Mouse (Mus musculus): ENCODE results near the gene Efcab11. TPM values are rescaled to one million over a fixed set of nuclear protein-coding genes. Genes with fewer than 3 reads are reported as not detected.
"Not testable (repeated sequence)": the region's sequence is repeated elsewhere in the genome, so short reads cannot be mapped to it uniquely, and the experiment has no call there.

Gene Efcab11
- polyA plus RNA-seq, 1 experiment from 2014 or later, result 15.3 TPM

GRCm38 (mm10) chr12:99833476-99833875, 50.8 kb downstream of the Efcab11 start:
- H3K27me3 ChIP-seq, result no peaks in the 10 kb centered on the region
- peaks cover 14% of the 10 kb centered on the region for H3K4me1 ChIP-seq
- no peaks in the 10 kb centered on the region for H3K36me3 ChIP-seq (ENCODE audit: poor library complexity, severe bottlenecking)
- WGBS, result 95% methylated on average over 1 of the region's 1 CpGs
- H3K4me3 ChIP-seq, result no peak overlapping the region
- H3K9ac ChIP-seq, result no peak overlapping the region
- H3K9me3 ChIP-seq (replicated peaks), result peaks cover 4% of the 10 kb centered on the region; the same call in 1 of the 2 replicates
- H3K4me2 ChIP-seq, result no peak overlapping the region
- no peak for ATAC-seq
- no peak overlapping the region for H3K27ac ChIP-seq

- Histone ChIP-seq H3K4me2 (no peak overlapping the region), H3K9me3 (replicated peaks) (no peaks in the 10 kb centered on the region), H3K4me1 (0 out of 2 replicates have a peak, but pooled peaks cover 3% of the 10 kb centered on the region), H3K27me3 (no peaks in the 10 kb centered on the region), H3K4me3 (no peak overlapping the region), H3K36me3 (ENCODE audit: poor library complexity, severe bottlenecking) (peaks cover 4% of the 10 kb centered on the region; the same call in 1 of the 2 replicates), H3K9ac (no peak overlapping the region), H3K27ac (no peak overlapping the region)
- 80% methylated on average over 4 of the region's 4 CpGs for WGBS
- ATAC-seq, result no peak
These were observed 61.6 kb downstream of the Efcab11 start for GRCm38 (mm10) chr12:99822591-99822990.

DNA sequence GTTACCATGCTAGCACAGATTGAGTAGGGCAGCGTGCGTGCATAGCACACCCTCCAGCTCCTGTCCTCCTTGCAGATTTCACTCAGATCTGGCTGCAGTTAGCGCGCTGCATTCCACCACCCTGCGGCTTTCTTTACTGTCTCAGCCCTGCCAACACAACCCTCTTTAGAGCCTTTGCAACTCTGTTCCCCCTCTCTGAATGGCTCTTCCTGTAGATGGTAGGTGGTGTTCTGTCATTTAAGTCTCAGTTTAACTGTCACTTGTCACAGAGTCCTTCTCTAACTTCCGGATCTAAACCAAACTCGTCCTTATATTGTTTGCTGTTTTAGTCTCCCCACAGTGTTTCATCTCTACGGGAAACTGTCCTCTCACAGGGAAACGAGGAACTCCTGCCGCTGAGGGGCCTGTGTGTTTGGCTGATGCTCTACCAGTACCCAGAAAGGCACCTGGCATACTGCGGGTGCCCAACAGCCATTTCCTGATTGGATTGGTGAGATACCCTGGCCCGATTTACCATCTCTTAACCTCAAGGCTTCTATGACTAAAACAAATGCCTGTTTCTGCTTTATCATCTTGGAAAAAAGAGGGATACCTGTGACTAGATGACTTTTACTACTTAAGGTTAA, 62.8 kb downstream of the Efcab11 start:
- H3K9ac ChIP-seq, result no peak overlapping the region
- no peaks in the 10 kb centered on the region for H3K9me3 ChIP-seq (replicated peaks)
- no peak for ATAC-seq
- no peak overlapping the region for H3K27ac ChIP-seq
- no peaks in the 10 kb centered on the region for H3K27me3 ChIP-seq
- no peak overlapping the region for H3K4me2 ChIP-seq
- 84% methylated on average over 12 of the region's 12 CpGs for WGBS
- no peak overlapping the region for H3K4me3 ChIP-seq
- 0 out of 2 replicates have a peak, but pooled peaks cover 3% of the 10 kb centered on the region for H3K4me1 ChIP-seq
- H3K36me3 ChIP-seq (ENCODE audit: poor library complexity, severe bottlenecking), result peaks cover 4% of the 10 kb centered on the region; the same call in 1 of the 2 replicates

- Histone ChIP-seq H3K4me2 (no peak overlapping the region), H3K9ac (no peak overlapping the region), H3K36me3 (ENCODE audit: poor library complexity, severe bottlenecking) (0 out of 2 replicates have a peak, but pooled peaks cover 2% of the 10 kb centered on the region), H3K27me3 (no peaks in the 10 kb centered on the region), H3K4me3 (no peak overlapping the region), H3K9me3 (replicated peaks) (no peaks in the 10 kb centered on the region), H3K4me1 (0 out of 2 replicates have a peak, but pooled peaks cover 3% of the 10 kb centered on the region), H3K27ac (no peak overlapping the region)
- no peak for ATAC-seq
- 86% methylated on average over 4 of the region's 4 CpGs for WGBS
These were observed 64.9 kb downstream of the Efcab11 start for GRCm38 (mm10) chr12:99819186-99819974.

DNA sequence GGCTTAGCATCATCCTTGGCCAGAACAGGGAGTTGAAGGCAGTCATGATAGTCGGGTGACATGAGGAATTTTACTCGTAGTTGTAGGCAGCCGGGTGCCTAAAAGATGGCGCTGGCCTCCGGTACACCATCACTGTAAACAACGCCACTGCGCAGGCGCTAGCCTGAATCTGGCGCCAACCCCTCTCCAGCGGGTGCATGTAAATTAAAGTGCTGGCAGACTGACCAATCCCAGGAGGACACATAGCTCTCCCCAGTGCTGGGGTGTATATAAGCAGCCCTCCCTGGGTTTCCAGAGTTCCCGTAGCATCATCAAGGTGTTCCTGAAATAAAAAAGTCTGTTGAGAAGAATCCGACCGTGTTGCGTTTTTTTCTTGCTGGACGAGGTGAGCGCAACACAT, 66.2 kb downstream of the Efcab11 start:
- H3K9ac ChIP-seq; H3K36me3 ChIP-seq (ENCODE audit: poor library complexity, severe bottlenecking); H3K4me3 ChIP-seq; H3K4me1 ChIP-seq; H3K4me2 ChIP-seq; H3K9me3 ChIP-seq (replicated peaks); ATAC-seq; H3K27ac ChIP-seq; H3K27me3 ChIP-seq: not testable (repeated sequence)
- WGBS, result 96% methylated on average over 16 of the region's 16 CpGs

GRCm38 (mm10) chr12:99815244-99815643, 69.0 kb downstream of the Efcab11 start:
- Histone ChIP-seq H3K27me3 (no peaks in the 10 kb centered on the region), H3K9ac (no peak overlapping the region), H3K4me2 (no peak overlapping the region), H3K4me1 (no peaks in the 10 kb centered on the region), H3K9me3 (replicated peaks) (no peaks in the 10 kb centered on the region), H3K36me3 (ENCODE audit: poor library complexity, severe bottlenecking) (0 out of 2 replicates have a peak, but pooled peaks cover 2% of the 10 kb centered on the region), H3K4me3 (no peak overlapping the region), H3K27ac (no peak overlapping the region)
- ATAC-seq, result no peak
- 95% methylated on average over 8 of the region's 8 CpGs for WGBS

- Histone ChIP-seq H3K4me3 (no peak overlapping the region), H3K9ac (no peak overlapping the region), H3K4me2 (no peak overlapping the region), H3K27me3 (no peaks in the 10 kb centered on the region), H3K4me1 (no peaks in the 10 kb centered on the region), H3K27ac (no peak overlapping the region), H3K9me3 (replicated peaks) (no peaks in the 10 kb centered on the region), H3K36me3 (ENCODE audit: poor library complexity, severe bottlenecking) (no peaks in the 10 kb centered on the region)
- WGBS, result 92% methylated on average over 5 of the region's 5 CpGs
- no peak for ATAC-seq
These were observed 76.3 kb downstream of the Efcab11 start for GRCm38 (mm10) chr12:99807891-99808290.

GRCm38 (mm10) chr12:99806741-99807140, 77.5 kb downstream of the Efcab11 start:
- not testable (repeated sequence) for H3K9ac ChIP-seq; H3K4me1 ChIP-seq; H3K27me3 ChIP-seq; ATAC-seq; H3K36me3 ChIP-seq (ENCODE audit: poor library complexity, severe bottlenecking); H3K27ac ChIP-seq; H3K9me3 ChIP-seq (replicated peaks); H3K4me2 ChIP-seq; H3K4me3 ChIP-seq
- 95% methylated on average over 7 of the region's 7 CpGs for WGBS

DNA sequence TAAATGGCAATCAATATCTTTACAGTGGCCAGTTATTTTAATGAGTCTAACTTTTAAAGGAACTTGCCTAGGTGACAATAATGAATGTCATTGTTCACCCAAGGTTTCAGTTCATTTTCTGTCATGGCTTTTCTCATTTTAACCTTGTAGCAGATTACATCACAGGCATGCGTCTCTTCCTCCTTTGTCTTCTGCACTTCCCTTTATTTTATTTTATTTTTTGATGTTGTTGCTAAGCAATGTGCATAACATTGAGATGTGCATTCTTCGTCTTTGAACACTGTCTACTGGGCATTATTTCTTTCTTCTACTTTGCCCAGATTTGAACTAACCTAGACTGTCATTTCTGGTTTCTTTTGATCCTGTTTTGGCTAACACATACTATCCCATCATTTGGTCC, 88.3 kb downstream of the Efcab11 start:
- no peaks in the 10 kb centered on the region for H3K9me3 ChIP-seq (replicated peaks)
- H3K4me1 ChIP-seq, result peaks cover 10% of the 10 kb centered on the region; the same call in 1 of the 2 replicates
- H3K9ac ChIP-seq, result no peak overlapping the region
- no peak overlapping the region for H3K4me3 ChIP-seq
- no peak overlapping the region for H3K4me2 ChIP-seq
- ATAC-seq, result no peak
- no peaks in the 10 kb centered on the region for H3K27me3 ChIP-seq
- H3K36me3 ChIP-seq (ENCODE audit: poor library complexity, severe bottlenecking), result no peaks in the 10 kb centered on the region
- no peak overlapping the region for H3K27ac ChIP-seq
- WGBS, result 54% methylated on average over 2 of the region's 2 CpGs

GRCm38 (mm10) chr12:99794792-99795620, 89.2 kb downstream of the Efcab11 start:
- Histone ChIP-seq H3K36me3 (ENCODE audit: poor library complexity, severe bottlenecking) (no peaks in the 10 kb centered on the region), H3K4me1 (peaks cover 10% of the 10 kb centered on the region; the same call in 1 of the 2 replicates), H3K4me3 (no peak overlapping the region), H3K27ac (no peak overlapping the region), H3K4me2 (no peak overlapping the region), H3K9ac (no peak overlapping the region), H3K9me3 (replicated peaks) (no peaks in the 10 kb centered on the region), H3K27me3 (no peaks in the 10 kb centered on the region)
- 80% methylated on average over 7 of the region's 7 CpGs for WGBS
- ATAC-seq, result no peak

DNA sequence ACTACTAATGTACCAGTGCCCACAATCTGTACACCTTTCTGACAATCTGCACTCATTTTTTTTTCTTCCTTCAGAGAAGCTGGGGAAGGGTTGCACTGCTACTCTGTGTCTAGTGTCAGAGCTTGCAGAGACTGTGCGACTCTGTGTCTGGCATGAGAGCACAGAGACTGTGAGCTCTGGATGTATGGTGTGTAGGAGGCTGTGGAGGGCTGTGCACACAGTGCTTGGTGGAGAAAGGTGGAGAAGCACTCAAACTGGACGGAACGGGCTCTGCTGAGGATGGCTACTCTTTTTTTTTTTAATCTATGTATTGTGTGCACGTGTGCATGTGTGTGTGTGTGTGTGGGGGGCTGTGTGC, 90.1 kb downstream of the Efcab11 start:
- Histone ChIP-seq H3K9me3 (replicated peaks) (no peaks in the 10 kb centered on the region), H3K4me2 (no peak overlapping the region), H3K27ac (no peak overlapping the region), H3K4me3 (no peak overlapping the region), H3K4me1 (peaks cover 10% of the 10 kb centered on the region; the same call in 1 of the 2 replicates), H3K36me3 (ENCODE audit: poor library complexity, severe bottlenecking) (no peaks in the 10 kb centered on the region), H3K27me3 (no peaks in the 10 kb centered on the region), H3K9ac (no peak overlapping the region)
- no peak for ATAC-seq
- 84% methylated on average over 4 of the region's 4 CpGs for WGBS

All from forebrain, embryonic 13.5 days (tissue).